Mouse (Mus musculus) brain, embryonic 14.5 days (tissue): ENCODE data around the gene Dnah2.

ENCODE experiments used
- CTCF ChIP-seq: fragments of 200-500 bp; IDR thresholded peaks from 2 replicates; pipeline ENCODE4 v1.5.1; 2012; ENCODE audit warnings: inconsistent platforms, mild to moderate bottlenecking, moderate library complexity, borderline replicate concordance; ENCODE audit not compliant: insufficient read depth, insufficient read length; ENCODE audit errors: extremely low read depth
- POLR2A ChIP-seq: fragments of 200-500 bp; IDR thresholded peaks from 2 replicates; pipeline ENCODE4 v1.6.1; 2012; ENCODE audit warnings: mild to moderate bottlenecking, inconsistent platforms, borderline replicate concordance; ENCODE audit not compliant: poor library complexity, insufficient read depth, insufficient read length, severe bottlenecking; ENCODE audit errors: extremely low read depth

DNA sequence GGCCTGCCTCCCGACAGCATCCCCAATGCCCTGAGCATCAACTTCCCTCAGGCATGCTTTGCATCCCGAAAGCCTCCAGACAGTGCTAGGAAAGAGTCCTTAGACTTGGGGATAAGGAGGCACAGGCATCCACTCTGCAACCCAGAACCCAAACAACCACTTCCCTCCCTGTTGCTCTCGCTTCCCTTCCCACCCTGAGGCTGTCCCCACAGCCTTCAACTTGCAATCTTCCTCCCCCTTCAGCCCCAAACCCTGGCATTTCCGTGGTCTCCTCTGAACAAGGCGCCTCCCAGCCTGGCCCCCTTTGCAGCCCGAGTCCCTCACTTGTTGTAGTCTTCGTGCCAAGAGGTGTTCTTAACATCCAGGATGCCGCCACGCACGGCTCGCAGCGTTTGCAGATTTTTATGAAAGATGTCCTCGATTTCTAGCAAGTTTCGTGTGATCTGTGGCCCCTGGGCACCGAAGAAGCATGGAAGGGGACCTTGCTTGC lies 32.7 kb downstream of the Dnah2 start:
- TF ChIP-seq CTCF = no peak
- no peak for TF ChIP-seq POLR2A
